Mouse (Mus musculus) forebrain, embryonic 14.5 days (tissue): Measurements from ENCODE around the gene Onecut3. TPM values are rescaled to one million over a fixed set of nuclear protein-coding genes. Genes with fewer than 3 reads are reported as not detected.

Experiments
- ATAC-seq: fragments of 200-750 bp; cut with Nextera tagmentation; 2 replicates; pipeline ENCODE4 v1.8.0; 2017; ENCODE audit warnings: mild to moderate bottlenecking, moderate library complexity
- DNase-seq: peaks from one replicate; pipeline ENCODE4 v3.0.0-alpha.2; 2015; ENCODE audit warnings: low spot score
- H3K27ac ChIP-seq: fragments of 300-500 bp; sonication (generic); 2 replicates; pipeline ENCODE4 v1.5.1; 2014; ENCODE audit warnings: low read depth, mild to moderate bottlenecking, control low read depth, low read length, moderate library complexity
- H3K27me3 ChIP-seq: fragments of 300-500 bp; sonication (generic); replicated peaks from 2 replicates; pipeline ENCODE4 v1.6.1; 2014; ENCODE audit warnings: low read length, control low read depth, mixed read lengths; ENCODE audit not compliant: control insufficient read depth, insufficient read depth
- H3K36me3 ChIP-seq: fragments of 300-500 bp; sonication (generic); 2 replicates; pipeline ENCODE4 v1.6.1; 2014; ENCODE audit warnings: low read length, control low read depth; ENCODE audit not compliant: control insufficient read depth, insufficient read depth
- H3K4me1 ChIP-seq: fragments of 300-500 bp; sonication (generic); 2 replicates; pipeline ENCODE4 v1.6.1; 2014; ENCODE audit warnings: antibody characterized with exemption, low read length, control low read depth; ENCODE audit not compliant: control insufficient read depth, insufficient read depth
- H3K4me2 ChIP-seq: fragments of 300-500 bp; sonication (generic); 2 replicates; pipeline ENCODE4 v1.6.1; 2014; ENCODE audit warnings: mild to moderate bottlenecking, control low read depth, low read length
- H3K4me3 ChIP-seq: fragments of 300-500 bp; sonication (generic); 2 replicates; pipeline ENCODE4 v1.5.1; 2014; ENCODE audit warnings: low read depth, low read length, control low read depth
- H3K9ac ChIP-seq: fragments of 300-500 bp; sonication (generic); 2 replicates; pipeline ENCODE4 v1.6.1; 2014; ENCODE audit warnings: mild to moderate bottlenecking, low read length, control low read depth, moderate library complexity
- H3K9me3 ChIP-seq: fragments of 300-500 bp; sonication (generic); replicated peaks from 2 replicates; pipeline ENCODE4 v1.6.1; 2016; ENCODE audit warnings: low read length, control low read depth, mixed read lengths; ENCODE audit not compliant: control insufficient read depth
- WGBS: fragments of 180-500 bp; shearing (Covaris S2); extraction: QIAGEN DNeasy Blood & Tissue Kit; methylation state at CpG from one replicate; pipeline ENCODE4 v1.1.7; 2014; 5-methylcytosine and 5-hydroxymethylcytosine counted together
- polyA plus RNA-seq: library from polyadenylated mRNA; unstranded; fragments of >200 nt; fragmentation: Nextera tagmentation; extraction: Ambion mirVana; gene quantifications from 2 replicates; pipeline ENCODE4 v1.2.1, GENCODE M21; 2014

The Onecut3 gene
- polyA plus RNA-seq, 1 experiment from 2014 or later: 0.34 TPM

- Histone ChIP-seq H3K4me1 (peaks cover 2% of the 10 kb centered on the region; the same call in 1 of the 2 replicates), H3K27me3 (peaks cover 20% of the 10 kb centered on the region), H3K4me2 (no peak overlapping the region), H3K36me3 (no peaks in the 10 kb centered on the region), H3K4me3 (no peak overlapping the region), H3K9ac (no peak overlapping the region), H3K9me3 (no peaks in the 10 kb centered on the region), H3K27ac (no peak overlapping the region)
- ATAC-seq (no peak), DNase-seq (no peak)
- 54% methylated on average over 10 of the region's 10 CpGs for WGBS
Observed at GRCm38 (mm10) chr10:80510273-80510660, 15.6 kb downstream of the Onecut3 start.

- peaks cover 2% of the 10 kb centered on the region; the same call in 1 of the 2 replicates for H3K4me1 ChIP-seq
- H3K4me3 ChIP-seq: no peak overlapping the region
- H3K9me3 ChIP-seq: no peaks in the 10 kb centered on the region
- H3K36me3 ChIP-seq: no peaks in the 10 kb centered on the region
- 0 out of 2 replicates have a peak, but pooled peaks cover 7% of the 10 kb centered on the region for H3K27me3 ChIP-seq
- no peak for ATAC-seq
- no peak for DNase-seq
- WGBS: 7% methylated on average over 19 of the region's 19 CpGs
- H3K27ac ChIP-seq: no peak overlapping the region
- H3K4me2 ChIP-seq: 0 out of 2 replicates have a peak overlapping the region, but pooled peaks have one; percentile 16
- H3K9ac ChIP-seq: peak overlapping the region; percentile 26; the same call in 1 of the 2 replicates
Observed at GRCm38 (mm10) chr10:80513739-80514138, 19.1 kb downstream of the Onecut3 start.

- WGBS: 81% methylated on average over 2 of the region's 2 CpGs
Observed at GRCm38 (mm10) chr10:80519287-80519686, 24.7 kb downstream of the Onecut3 start.

GRCm38 (mm10) chr10:80523299-80523698, 28.7 kb downstream of the Onecut3 start:
- no peak overlapping the region for H3K27ac ChIP-seq
- H3K9ac ChIP-seq: no peak overlapping the region
- H3K4me1 ChIP-seq: no peaks in the 10 kb centered on the region
- ATAC-seq: no peak
- no peak overlapping the region for H3K4me2 ChIP-seq
- H3K4me3 ChIP-seq: no peak overlapping the region
- no peaks in the 10 kb centered on the region for H3K27me3 ChIP-seq
- no peak for DNase-seq
- H3K9me3 ChIP-seq: no peaks in the 10 kb centered on the region
- no peaks in the 10 kb centered on the region for H3K36me3 ChIP-seq
- 91% methylated on average over 7 of the region's 7 CpGs for WGBS

More at GRCm38 (mm10) chr10:80519287-80519686, 24.7 kb downstream of the Onecut3 start:
- Histone ChIP-seq H3K4me3 (no peak overlapping the region), H3K4me1 (no peaks in the 10 kb centered on the region), H3K9ac (no peak overlapping the region), H3K4me2 (no peak overlapping the region), H3K36me3 (no peaks in the 10 kb centered on the region), H3K9me3 (no peaks in the 10 kb centered on the region), H3K27me3 (no peaks in the 10 kb centered on the region), H3K27ac (no peak overlapping the region)
- DNase-seq: no peak
- no peak for ATAC-seq

GRCm38 (mm10) chr10:80526172-80526571, 31.5 kb downstream of the Onecut3 start:
- Histone ChIP-seq H3K4me3 (no peak overlapping the region), H3K27ac (no peak overlapping the region), H3K36me3 (no peaks in the 10 kb centered on the region), H3K27me3 (no peaks in the 10 kb centered on the region), H3K9ac (no peak overlapping the region), H3K4me1 (no peaks in the 10 kb centered on the region), H3K4me2 (peak overlapping the region; percentile 34), H3K9me3 (no peaks in the 10 kb centered on the region)
- WGBS: 20% methylated on average over 9 of the region's 9 CpGs
- DNase-seq (peak; percentile 48), ATAC-seq (peak; percentile 57; the same call in 1 of the 2 replicates)

- Histone ChIP-seq H3K9ac (no peak overlapping the region), H3K9me3 (no peaks in the 10 kb centered on the region), H3K36me3 (no peaks in the 10 kb centered on the region), H3K4me1 (no peaks in the 10 kb centered on the region), H3K4me2 (no peak overlapping the region), H3K4me3 (no peak overlapping the region), H3K27me3 (peaks cover 12% of the 10 kb centered on the region; the same call in 1 of the 2 replicates), H3K27ac (no peak overlapping the region)
- DNase-seq (no peak), ATAC-seq (no peak)
- WGBS: 83% methylated on average over 11 of the region's 11 CpGs
Observed at GRCm38 (mm10) chr10:80532783-80533182, 38.1 kb downstream of the Onecut3 start.

GRCm38 (mm10) chr10:80533704-80534103, 39.1 kb downstream of the Onecut3 start:
- ATAC-seq (no peak), DNase-seq (no peak)
- peaks cover 16% of the 10 kb centered on the region for H3K27me3 ChIP-seq
- H3K4me1 ChIP-seq: no peaks in the 10 kb centered on the region
- H3K4me3 ChIP-seq: no peak overlapping the region
- no peak overlapping the region for H3K9ac ChIP-seq
- no peaks in the 10 kb centered on the region for H3K36me3 ChIP-seq
- H3K9me3 ChIP-seq: no peaks in the 10 kb centered on the region
- no peak overlapping the region for H3K27ac ChIP-seq
- WGBS: 20% methylated on average over 7 of the region's 7 CpGs
- H3K4me2 ChIP-seq: no peak overlapping the region

- Histone ChIP-seq H3K36me3 (no peaks in the 10 kb centered on the region), H3K9me3 (no peaks in the 10 kb centered on the region), H3K27ac (no peak overlapping the region), H3K27me3 (peaks cover 20% of the 10 kb centered on the region), H3K4me3 (no peak overlapping the region), H3K4me2 (0 out of 2 replicates have a peak overlapping the region, but pooled peaks have one; percentile 9), H3K9ac (no peak overlapping the region), H3K4me1 (no peaks in the 10 kb centered on the region)
- ATAC-seq (no peak), DNase-seq (no peak)
- 14% methylated on average over 14 of the region's 14 CpGs for WGBS
Observed at GRCm38 (mm10) chr10:80535071-80535470, 40.4 kb downstream of the Onecut3 start.

GRCm38 (mm10) chr10:80535711-80536110, 41.1 kb downstream of the Onecut3 start:
- no peak overlapping the region for H3K9ac ChIP-seq
- no peak overlapping the region for H3K4me3 ChIP-seq
- no peak overlapping the region for H3K27ac ChIP-seq
- peaks cover 20% of the 10 kb centered on the region for H3K27me3 ChIP-seq
- 13% methylated on average over 13 of the region's 13 CpGs for WGBS
- no peak overlapping the region for H3K4me2 ChIP-seq
- DNase-seq (no peak), ATAC-seq (no peak)
- H3K36me3 ChIP-seq: no peaks in the 10 kb centered on the region
- H3K9me3 ChIP-seq: no peaks in the 10 kb centered on the region
- H3K4me1 ChIP-seq: no peaks in the 10 kb centered on the region
